Mouse (Mus musculus): Measurements from ENCODE around the gene Hist1h2bg.
"Not testable (repeated sequence)": the region's sequence is repeated elsewhere in the genome, so short reads cannot be mapped to it uniquely, and the experiment has no call there.

Hist1h2bg gene

GRCm38 (mm10) chr13:23571022-23571503 lies at the start of gene Hist1h2bg, which contains the start of gene Hist1h2ae:
TSS of gene Hist1h2bg (plus strand) at chr13:23571396.
TSS of gene Hist1h2ae (minus strand) at chr13:23571220.
- peak; percentile 58 to 66 for DNase-seq (ENCODE audit: low spot score in 2 of 2)

DNA sequence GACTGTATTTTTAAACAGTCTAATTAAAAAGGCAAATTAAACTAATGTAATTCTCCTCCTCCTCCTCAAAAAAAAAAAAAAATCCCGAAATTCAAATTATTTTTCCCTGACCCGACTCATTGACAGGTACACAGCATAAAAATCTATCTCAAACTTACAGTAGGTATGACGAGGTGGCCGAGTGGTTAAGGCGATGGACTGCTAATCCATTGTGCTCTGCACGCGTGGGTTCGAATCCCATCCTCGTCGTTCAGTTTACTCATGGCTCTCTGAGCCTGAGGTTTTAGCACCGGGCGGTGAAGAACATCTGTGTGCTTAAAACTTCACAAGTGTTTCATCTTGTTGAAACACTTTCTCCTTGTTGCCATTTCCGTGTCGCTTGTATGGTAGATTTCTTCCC lies 49.5 kb upstream of the Hist1h2bg start:
- DNase-seq (ENCODE audit: low spot score in 2 of 2): peak; percentile 72 to 80

GRCm38 (mm10) chr13:23523976-23524375 lies 47.2 kb upstream of the Hist1h2bg start:
- DNase-seq (ENCODE audit: low spot score in 2 of 2): no peak

DNA sequence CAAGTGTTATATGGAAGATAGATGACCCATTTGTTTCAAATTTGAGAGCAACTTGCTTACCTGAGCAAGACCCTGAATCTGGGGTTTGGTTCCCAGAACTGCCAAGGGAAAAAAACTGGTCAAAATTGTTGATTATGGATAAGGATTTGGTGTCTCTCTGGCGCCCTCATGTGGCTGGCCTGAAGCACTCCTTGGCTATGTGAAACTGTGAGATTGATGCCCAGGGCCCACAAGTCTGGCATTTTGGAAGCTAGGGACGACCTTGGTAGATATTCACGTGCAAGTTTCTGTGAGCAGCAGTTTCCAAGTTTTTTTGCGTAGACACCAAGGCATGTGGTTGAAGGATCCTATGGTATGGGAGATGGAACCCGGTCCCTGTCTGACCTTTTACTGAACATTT lies 46.5 kb upstream of the Hist1h2bg start:
- DNase-seq (ENCODE audit: low spot score in 2 of 2): peak; percentile 34 to 62

DNA sequence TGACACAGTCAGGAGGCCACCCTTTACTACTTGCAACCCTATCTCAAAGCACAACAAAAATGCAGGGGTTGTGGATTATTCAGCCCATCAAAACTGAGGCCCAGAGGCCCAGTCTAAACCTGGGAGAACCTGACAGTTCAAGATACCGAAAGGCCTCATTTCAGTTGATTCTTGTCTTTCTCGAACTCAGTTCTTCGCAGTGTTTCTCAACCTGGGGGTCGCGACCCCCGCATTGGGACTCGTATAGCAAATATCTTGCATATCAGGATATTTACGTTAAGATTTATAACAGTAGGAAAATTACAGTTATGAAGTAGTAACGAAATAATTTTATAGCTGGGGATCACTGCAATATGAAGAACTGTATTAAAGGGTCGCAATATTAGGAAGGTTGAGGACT lies 45.3 kb upstream of the Hist1h2bg start:
- no peak for DNase-seq (ENCODE audit: low spot score in 2 of 2)

DNA sequence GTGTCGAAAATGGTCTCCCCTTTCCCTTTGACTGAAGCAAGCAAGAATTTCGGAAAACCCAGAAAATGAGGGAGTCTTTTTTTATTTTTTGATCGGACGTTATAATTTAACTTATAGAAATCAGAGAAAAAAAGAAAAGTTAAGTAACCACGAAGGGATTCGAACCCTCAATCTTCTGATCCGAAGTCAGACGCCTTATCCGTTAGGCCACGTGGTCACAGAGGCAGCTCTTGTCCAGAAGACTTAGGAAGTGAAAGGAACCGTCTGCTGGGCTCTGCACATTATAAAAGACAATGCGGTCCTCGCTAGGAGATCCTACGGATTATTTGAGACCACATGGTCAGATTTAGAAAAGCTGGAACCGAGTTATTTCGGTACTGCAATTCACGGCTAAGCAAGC lies 44.9 kb upstream of the Hist1h2bg start:
- DNase-seq (ENCODE audit: low spot score in 2 of 2): peak; percentile 97

- no peak for DNase-seq (ENCODE audit: low spot score in 2 of 2)
These were observed 42.2 kb upstream of the Hist1h2bg start for GRCm38 (mm10) chr13:23529005-23529404.

- DNase-seq (ENCODE audit: low spot score in 2 of 2): no peak
These were observed 41.6 kb upstream of the Hist1h2bg start for GRCm38 (mm10) chr13:23529480-23530165.

- peak; percentile 73 to 78 for DNase-seq (ENCODE audit: low spot score in 2 of 2)
These were observed 40.9 kb upstream of the Hist1h2bg start for GRCm38 (mm10) chr13:23530181-23530900.

GRCm38 (mm10) chr13:23530901-23531875 lies 40.0 kb upstream of the Hist1h2bg start, which contains the start of gene Hist1h4h:
TSS of gene Hist1h4h (plus strand) at chr13:23531050.
- peak; percentile 93 to 96 for DNase-seq (ENCODE audit: low spot score in 2 of 2)

- DNase-seq (ENCODE audit: low spot score in 2 of 2): no peak
These were observed 38.7 kb upstream of the Hist1h2bg start for GRCm38 (mm10) chr13:23532262-23533075.

DNA sequence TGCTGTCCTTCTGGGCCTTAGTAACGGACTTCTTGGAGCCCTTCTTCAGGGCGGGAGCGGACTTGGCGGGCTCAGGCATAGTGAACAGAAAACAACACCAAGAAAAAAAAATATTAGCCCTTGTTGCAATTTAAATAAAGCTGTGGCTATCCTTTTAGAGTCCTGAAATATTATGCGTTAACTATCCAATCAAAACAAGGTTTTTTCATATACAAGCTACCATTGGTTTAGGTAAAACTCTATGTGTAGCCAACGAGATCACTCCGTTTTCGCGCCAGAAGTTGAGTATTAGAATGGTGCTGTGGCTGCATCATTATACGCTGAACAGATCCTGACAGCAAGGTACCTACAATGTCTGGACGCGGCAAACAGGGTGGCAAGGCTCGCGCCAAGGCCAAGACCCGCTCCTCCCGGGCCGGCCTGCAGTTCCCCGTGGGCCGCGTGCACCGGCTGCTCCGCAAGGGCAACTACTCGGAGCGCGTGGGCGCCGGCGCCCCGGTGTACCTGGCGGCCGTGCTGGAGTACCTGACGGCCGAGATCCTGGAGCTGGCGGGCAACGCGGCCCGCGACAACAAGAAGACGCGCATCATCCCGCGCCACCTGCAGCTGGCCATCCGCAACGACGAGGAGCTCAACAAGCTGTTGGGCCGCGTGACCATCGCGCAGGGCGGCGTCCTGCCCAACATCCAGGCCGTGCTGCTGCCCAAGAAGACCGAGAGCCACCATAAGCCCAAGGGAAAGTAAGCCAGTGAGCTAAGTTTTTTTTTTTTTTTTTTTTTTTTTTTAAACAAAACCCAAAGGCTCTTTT lies 37.4 kb upstream of the Hist1h2bg start, which contains the start of gene Hist1h2af:
TSS of gene Hist1h2af (plus strand) at position 347 of the 808 bp plus-strand sequence.
- DNase-seq (ENCODE audit: low spot score in 2 of 2): not testable (repeated sequence)

- no peak for DNase-seq (ENCODE audit: low spot score in 2 of 2)
These were observed 36.6 kb upstream of the Hist1h2bg start for GRCm38 (mm10) chr13:23534368-23535131.

DNA sequence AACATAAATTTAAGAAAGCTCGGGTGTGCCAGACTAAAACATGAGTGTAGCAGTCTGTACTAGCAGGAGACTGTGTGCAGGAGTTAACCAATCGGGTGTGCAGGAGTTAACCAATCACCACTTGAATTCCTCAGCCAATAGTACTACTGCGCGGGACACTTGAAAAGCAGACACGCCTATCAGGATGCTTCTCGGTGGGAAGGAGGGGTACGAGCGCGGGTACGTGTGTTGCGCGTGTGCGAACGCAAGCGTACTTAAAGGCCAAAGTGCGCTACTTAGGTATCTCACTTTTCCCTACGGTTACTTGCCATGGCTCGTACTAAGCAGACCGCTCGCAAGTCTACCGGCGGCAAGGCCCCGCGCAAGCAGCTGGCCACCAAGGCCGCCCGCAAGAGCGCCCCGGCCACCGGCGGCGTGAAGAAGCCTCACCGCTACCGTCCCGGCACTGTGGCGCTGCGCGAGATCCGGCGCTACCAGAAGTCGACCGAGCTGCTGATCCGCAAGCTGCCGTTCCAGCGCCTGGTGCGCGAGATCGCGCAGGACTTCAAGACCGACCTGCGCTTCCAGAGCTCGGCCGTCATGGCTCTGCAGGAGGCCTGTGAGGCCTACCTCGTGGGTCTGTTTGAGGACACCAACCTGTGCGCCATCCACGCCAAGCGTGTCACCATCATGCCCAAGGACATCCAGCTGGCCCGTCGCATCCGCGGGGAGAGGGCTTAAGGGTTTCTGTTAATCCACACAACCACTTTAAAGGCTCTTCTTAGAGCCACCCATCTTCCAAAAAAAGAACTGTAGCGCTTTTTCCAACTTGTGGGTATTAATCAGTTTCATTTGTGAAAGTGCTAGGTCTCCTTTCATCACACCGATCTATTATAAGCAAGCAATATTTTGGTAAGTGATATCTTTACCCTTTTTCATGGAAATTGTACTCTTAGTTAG lies 35.8 kb upstream of the Hist1h2bg start, which contains the start of gene Hist1h3g:
TSS of gene Hist1h3g (plus strand) at position 286 of the 939 bp plus-strand sequence.
- peak; percentile 78 to 82 for DNase-seq (ENCODE audit: low spot score in 2 of 2)

GRCm38 (mm10) chr13:23536076-23536822 lies 34.9 kb upstream of the Hist1h2bg start:
- DNase-seq (ENCODE audit: low spot score in 2 of 2): no peak

DNA sequence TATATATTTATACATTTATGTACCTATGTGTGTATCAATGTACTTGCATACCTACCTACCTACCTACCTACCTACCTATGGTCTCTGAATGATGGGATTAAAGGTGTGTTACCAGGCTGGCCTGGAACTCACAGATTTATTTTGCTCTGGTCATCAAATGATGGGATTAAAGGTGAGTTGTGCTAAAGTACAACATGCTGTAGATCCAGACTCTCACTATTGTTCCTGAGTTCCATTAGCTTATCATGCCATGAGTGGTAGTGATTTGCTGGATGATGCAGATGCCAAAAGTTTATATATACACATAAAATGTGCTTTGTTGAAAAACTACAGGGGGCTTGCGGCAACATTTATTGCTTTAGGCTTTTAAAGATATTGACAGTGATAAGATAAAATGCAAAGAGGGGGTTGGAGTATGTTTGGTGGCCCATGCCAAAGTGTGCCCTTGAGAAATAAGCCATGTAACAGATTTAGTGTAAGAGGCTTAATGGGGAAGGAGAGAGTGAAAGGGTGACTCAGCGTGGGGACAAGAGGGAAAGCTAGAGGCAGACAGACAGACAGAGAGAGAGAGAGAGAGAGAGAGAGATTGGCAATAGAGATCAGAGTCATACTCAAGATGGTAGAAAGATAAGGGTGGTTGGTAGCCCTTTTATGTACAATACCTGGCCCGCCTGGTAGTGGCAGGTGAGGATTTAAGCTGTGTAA lies 34.0 kb upstream of the Hist1h2bg start:
- DNase-seq (ENCODE audit: low spot score in 2 of 2): no peak

Data from frontal cortex, postnatal 25 days (tissue).